Mouse (Mus musculus) CD4-positive naive resting alpha-beta T cell, adult 76 days (primary cell): ENCODE data around the gene Olfr1424. TPM values are rescaled to one million over a fixed set of nuclear protein-coding genes. Genes with fewer than 3 reads are reported as not detected.

ENCODE experiments used
- total RNA-seq: library from RNA; stranded (reverse); gene quantifications from one replicate; pipeline ENCODE4 v1.2.4, GENCODE M21; 2023

Olfr1424 gene
- not detected for total RNA-seq

DNA sequence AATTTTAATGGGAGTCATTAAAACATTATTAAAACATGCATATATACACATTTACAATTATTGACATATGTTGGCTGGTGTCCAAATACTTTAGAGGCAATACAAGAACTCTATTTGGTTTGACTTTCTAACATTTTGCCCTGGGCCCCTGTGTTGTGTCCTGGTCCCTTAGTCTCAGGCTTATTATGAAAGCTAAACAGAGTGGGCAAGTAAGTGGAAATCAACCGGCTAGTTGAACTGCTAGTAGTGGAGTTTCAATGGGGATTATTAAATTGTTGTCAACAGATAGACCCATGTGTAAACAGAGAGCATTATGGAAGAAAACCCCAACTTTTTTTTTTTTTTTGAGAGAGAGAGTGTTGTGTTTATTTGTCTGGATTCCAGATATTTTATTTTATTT, at the start of gene Olfr1424:
TSS of gene Olfr1424 (minus strand) at position 101 of the 400 bp plus-strand sequence.

DNA sequence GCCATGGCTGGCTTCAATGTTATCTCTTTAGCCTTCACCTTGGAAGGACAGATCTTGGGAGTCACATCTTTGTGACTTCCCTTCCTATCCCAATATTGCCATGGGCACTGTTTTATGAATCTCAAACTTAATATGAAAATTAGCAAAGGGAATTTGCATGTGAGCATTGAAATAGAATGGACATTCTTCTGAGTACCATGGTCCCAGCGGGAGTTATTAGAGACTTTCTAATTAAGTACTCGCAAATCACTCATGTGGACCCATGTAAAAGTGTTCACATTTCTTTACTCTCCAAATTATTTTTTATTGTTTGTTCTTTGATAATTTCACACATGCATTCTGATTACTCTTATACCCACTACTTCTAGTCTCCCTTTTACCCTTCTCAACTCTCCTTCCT, 40.8 kb upstream of the Olfr1424 start, which contains the start of gene Olfr1427:
TSS of gene Olfr1427 (minus strand) at position 101 of the 400 bp plus-strand sequence.

GRCm38 (mm10) chr19:12091913-12092312, 29.4 kb upstream of the Olfr1424 start, which contains the start of gene Olfr1426:
Olfr1426 (minus strand) TSS chr19:12092013.

DNA sequence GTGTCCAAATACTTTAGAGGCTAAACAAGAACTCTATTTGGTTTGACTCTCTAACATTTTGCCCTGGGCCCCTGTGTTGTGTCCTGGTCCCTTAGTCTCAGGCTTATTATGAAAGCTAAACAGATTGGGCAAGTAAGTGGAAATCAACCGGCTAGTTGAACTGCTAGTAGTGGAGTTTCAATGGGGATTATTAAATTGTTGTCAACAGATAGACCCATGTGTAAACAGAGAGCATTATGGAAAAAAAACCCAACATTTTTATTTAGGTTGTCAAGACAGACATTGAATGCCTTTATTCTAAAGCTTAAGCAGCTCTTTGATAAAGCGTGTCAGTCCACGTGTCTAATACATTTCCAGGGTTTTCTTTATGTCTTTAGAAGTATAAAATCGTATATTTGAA, 15.1 kb upstream of the Olfr1424 start, which contains the start of gene Olfr1425:
TSS of gene Olfr1425 (minus strand) at position 101 of the 400 bp plus-strand sequence.

GRCm38 (mm10) chr19:12041217-12041616, 21.3 kb downstream of the Olfr1424 start, which contains the start of gene Olfr1423:
Olfr1423 (minus strand) TSS chr19:12041317.

Other genes starting within 250 kb of the Olfr1424 start
- gene Stx3, start 243.3 kb downstream of the Olfr1424 start, total RNA-seq: 3.6 TPM
- not detected for gene Olfr1417, start 223.5 kb downstream of the Olfr1424 start, total RNA-seq
- not detected for gene Olfr1418, start 201.6 kb downstream of the Olfr1424 start, total RNA-seq
- gene Olfr1419, start 187.6 kb downstream of the Olfr1424 start, total RNA-seq: not detected
- not detected for gene Olfr1420, start 176.1 kb downstream of the Olfr1424 start, total RNA-seq
- 53.3 TPM for gene Patl1, start 150.3 kb downstream of the Olfr1424 start, total RNA-seq
- 36.4 TPM for gene Osbp, start 96.7 kb downstream of the Olfr1424 start, total RNA-seq
- gene Olfr1423, start 21.4 kb downstream of the Olfr1424 start, total RNA-seq: not detected
- gene Olfr1425, start 15.0 kb upstream of the Olfr1424 start, total RNA-seq: not detected
- not detected for gene Olfr1426, start 29.3 kb upstream of the Olfr1424 start, total RNA-seq
- not detected for gene Olfr1427, start 40.7 kb upstream of the Olfr1424 start, total RNA-seq
- not detected for gene Olfr1428, start 53.2 kb upstream of the Olfr1424 start, total RNA-seq
- not detected for gene Olfr76, start 60.5 kb upstream of the Olfr1424 start, total RNA-seq
- not detected for gene Olfr1555-ps1, start 107.4 kb upstream of the Olfr1424 start, total RNA-seq
- not detected for gene Olfr1431, start 138.0 kb upstream of the Olfr1424 start, total RNA-seq
- gene Olfr1432, start 169.9 kb upstream of the Olfr1424 start, total RNA-seq: not detected
- not detected for gene Olfr262, start 179.0 kb upstream of the Olfr1424 start, total RNA-seq
- gene Olfr235, start 198.3 kb upstream of the Olfr1424 start, total RNA-seq: not detected
- gene Olfr1434, start 217.2 kb upstream of the Olfr1424 start, total RNA-seq: not detected
- gene Olfr1436, start 236.4 kb upstream of the Olfr1424 start, total RNA-seq: not detected